Mouse (Mus musculus): ENCODE results near the gene Naa60.

- no peak for TF ChIP-seq CTCF (IDR thresholded peaks at IDR 0.05; ENCODE audit: low read depth, low read length)
- TF ChIP-seq TAL1 (conservative IDR thresholded peaks at IDR 0.05; ENCODE audit: low read depth, low read length): no peak
Observed at GRCm38 (mm10) chr16:3847871-3848270, 24.3 kb upstream of the Naa60 start.
